Mouse (Mus musculus) embryo, embryonic 10 days (tissue): Measurements from ENCODE around the gene Cltc.

Source experiments
- DNase-seq: peaks from one replicate; pipeline ENCODE4 v3.0.0-alpha.2; 2015; ENCODE audit warnings: low spot score

Cltc gene

DNA sequence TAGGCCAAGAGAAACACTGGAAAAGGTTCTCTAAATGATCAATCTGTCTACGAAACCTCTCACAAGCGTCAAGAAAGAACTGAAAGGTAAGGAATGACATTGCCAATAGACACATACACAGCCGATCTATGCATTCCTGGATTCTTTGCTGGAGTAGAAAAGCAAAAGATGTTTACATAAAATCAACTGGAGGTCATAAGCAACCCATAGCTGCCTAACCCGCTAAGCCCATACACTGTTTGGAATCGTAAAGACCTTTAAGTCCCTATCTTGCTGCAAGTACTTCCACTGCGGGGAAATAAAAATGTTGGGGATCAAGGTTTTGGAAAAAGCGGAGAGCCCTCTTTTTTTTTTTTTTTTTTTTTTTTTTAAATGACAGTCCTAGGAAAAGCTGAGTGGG lies 74.5 kb downstream of the Cltc start:
- no peak for DNase-seq

DNA sequence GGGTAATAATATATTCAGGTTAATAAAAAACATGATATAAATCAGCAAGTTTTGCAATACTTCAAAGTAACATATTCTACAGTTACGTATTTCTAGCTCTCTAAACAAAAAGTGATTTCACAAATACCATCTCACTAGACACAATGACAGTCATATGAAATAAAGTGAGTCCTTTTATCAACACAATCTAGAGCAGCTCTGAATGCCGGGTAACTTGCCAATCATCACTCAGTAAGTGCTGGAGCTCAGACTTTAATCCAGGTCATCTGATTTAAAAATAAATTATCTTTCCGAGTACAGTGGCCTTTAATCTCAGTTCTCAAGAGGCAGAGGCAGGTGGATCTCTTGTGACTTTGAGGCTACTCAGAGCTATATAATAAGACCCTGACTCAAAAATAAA lies 75.9 kb downstream of the Cltc start:
- DNase-seq = no peak

DNA sequence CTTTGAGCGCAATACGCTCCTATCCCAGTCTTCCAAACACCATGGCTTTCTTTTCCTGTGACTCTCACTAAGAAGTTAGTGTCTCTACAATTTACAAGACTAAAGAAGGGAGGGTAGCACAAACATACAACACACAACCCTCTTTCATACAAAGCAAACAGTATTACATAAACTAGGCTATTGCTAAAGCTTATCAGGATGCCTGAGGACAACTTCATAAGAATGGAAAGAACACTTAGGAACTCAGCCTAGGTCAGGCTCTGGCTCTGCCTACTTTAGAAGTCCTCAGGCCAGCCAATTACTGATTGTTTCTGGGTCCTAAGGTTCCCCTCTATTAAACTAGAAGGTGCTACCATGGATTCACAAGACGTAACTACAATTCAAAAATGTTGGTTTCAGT lies 76.6 kb downstream of the Cltc start:
- DNase-seq = no peak

DNA sequence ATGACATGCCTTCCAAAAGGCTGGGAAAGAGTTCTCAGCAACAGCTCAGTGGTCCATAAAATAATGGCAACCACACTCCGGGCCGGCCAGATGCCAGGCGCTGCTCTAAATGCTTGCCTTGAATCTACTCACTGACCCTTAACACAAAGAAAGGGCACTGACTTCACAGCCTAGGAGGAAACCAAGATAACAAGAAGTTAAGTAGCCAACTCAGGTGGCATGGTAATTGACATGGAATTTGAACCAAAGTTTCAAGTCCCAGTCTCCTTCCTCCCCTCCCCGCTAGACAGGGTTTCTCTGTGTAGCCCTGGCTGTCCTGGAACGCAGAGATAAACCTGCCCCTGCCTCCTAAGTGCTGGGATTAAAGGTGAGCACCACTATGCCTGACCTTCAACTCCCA lies 78.4 kb downstream of the Cltc start:
- no peak for DNase-seq

DNA sequence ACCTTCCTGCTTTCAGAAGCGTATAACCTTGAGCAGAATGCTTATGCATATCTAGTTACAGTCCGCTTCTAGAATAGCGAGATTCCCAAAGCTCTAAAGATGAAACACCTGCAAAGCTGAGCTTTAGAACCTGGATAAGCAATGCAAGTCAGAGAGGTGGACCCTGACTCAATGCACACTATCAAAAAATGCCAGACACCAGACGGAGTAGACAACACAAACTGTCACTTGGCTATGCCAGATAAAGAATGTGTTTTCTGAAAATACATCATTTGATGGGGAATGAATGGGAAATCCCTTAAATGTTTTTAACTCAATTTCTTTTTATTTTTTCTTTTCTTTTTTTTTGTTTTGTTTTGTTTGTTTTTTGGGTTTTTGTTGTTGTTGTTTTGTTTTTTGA lies 81.8 kb downstream of the Cltc start:
- DNase-seq = no peak

DNA sequence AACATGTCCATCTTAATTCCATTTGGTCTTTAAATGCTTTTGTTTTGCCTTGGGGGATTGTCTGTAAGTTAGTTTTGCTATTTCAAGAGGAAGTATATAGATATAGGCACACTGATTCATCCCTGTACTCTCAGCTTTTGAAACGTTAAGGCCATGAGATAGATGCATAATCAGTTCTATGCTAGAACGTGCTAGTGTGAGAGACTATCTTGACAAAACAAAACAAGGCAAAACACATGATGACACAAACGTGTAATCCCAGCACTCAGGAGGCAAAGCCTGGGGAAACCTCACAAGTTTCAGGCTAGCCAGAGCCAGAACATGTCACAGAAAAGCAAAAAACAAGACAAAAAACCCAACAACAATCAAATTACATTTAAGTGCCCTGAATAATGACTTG lies 84.6 kb downstream of the Cltc start:
- no peak for DNase-seq

DNA sequence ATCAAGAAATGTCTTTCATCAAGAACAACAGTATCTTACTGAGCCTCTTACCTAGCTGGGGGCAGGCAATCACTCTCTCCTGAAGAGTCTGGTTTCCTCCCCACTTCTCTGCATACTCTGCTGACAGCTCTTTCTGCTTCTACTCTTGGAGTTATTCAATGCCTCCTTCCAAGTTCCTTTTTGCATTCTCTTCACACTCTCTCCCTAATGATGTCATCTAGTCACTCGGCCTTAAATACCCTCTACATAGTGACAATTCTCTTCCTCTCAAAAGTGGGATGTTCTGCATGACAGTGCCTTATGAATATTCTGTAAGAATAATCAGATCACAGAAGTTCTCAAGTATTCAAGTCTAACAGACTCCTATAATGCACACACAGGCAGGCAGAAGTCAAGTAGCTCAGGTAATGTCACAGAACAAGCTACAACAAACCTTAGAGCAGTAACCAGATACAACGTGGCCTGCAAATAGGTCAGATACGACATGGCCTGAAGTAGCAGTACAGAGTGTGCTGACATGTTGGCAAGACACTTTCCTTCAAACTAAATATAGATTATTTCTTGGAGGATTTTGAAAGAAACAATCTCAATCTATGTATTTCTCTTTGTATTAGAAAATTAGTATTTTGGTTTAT lies 86.2 kb downstream of the Cltc start:
- no peak for DNase-seq

DNA sequence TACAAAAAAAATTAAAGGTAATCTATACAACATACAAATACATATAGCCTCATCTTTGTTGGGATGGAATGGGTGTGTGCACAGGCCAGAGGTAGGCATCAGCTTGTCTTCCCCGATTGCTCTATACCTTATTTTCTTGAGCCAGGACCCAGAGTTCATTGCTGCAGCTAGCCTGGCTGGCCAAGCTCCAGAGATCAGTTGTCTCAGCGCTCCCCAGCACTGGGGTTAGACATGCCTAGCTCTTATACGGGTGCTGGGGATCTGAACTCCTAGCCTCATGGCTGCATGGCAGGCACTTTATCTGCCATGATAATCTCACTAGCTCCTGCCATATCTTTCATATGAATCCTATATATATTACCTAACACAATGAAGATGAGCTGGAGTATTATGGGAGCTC lies 89.2 kb downstream of the Cltc start:
- DNase-seq = no peak

DNA sequence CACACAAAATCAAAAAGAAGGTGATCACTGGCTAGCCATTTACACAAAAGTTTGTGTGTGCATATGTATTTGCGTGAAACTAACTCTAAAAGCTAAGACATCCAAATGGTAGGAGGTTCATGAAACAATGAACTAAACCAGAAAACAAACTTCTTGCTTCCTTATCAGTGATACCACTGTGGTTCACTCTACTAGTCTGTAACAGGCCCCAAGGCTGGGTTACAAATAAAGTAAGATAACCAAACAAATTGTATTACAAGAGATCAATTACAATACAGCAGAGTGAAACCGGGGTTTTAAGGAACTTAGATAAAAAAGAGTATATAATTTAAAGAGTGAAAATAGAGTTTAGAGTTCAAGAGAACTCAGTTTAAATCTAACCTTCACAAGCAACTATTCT lies 89.8 kb downstream of the Cltc start:
- no peak for DNase-seq

DNA sequence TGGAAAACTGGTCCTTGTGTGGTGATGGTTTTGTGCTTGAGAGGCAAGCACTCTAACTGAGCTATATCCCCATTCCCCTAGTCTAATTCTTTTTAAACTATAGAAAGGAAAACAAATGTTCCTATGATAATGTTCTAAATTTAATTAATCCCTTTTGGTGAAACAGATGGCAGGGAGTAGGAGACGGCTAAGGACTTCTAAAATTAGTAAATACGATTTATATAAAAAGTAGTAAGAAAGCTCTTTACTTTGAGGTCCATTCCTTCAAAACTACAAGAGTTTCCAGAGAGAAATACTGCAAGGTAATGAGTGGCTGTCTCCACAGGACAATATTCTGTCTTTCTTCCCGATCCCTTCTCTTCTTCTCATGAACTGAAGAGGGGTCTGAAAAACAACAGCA lies 93.0 kb downstream of the Cltc start:
- DNase-seq = no peak

DNA sequence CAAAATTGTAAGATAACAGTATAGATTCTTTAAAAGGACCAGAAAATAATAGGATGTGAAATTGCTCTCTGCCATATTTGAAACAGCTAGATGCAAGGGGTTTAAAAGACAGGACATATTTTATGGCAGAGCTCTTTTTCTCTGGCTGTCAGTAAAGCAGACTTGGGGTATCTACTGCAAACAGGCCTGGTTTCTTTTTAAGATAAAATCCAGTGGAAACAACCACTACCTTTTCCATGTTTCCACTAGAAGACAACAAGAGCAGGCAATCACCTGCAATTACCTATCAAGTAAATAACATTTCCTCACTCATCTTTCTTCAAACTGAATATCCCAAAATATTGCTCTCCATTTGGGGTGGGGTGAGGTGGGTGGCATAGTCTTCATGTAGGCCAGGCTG lies 93.4 kb downstream of the Cltc start:
- DNase-seq = no peak

DNA sequence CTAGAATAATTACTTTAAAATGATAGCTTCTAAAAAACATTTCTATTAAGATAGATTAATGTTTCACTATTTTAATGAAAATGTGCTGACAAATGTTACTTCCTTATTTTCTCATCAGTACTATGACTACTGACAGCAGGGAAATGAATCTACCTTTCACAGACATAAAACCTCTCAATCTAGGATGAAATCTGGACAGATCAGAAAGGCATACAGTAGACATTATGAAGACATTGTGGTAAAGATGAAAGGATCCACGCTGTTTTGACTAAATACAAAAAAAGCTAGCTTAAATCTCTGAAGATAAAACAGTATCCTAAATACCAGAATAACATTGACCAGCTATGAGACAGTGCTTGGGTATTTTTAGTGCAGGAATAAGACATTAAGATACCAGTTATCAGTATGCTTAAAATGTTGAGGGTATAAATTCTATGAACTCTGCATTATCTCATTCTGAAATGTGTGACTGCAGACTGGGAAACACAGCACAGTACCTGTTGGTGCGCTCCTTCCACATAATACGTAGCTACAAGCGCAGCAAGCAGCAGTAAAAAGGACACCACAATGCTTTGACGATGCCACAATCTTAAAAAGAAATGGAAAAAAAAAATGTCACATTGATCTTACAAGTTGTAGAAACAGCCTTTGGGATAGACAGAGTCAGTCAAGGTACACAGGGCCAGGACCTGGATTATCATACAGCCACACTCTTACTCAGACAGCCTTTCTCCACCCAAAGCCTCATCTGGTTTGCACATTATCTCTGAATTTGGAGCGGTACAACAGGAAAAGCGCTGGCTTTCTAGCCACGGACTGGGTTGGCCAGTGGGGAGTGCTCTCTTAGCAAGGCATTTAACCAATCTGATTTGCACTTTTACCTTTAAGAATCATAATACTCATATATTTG lies 94.1 kb downstream of the Cltc start:
- DNase-seq = no peak

DNA sequence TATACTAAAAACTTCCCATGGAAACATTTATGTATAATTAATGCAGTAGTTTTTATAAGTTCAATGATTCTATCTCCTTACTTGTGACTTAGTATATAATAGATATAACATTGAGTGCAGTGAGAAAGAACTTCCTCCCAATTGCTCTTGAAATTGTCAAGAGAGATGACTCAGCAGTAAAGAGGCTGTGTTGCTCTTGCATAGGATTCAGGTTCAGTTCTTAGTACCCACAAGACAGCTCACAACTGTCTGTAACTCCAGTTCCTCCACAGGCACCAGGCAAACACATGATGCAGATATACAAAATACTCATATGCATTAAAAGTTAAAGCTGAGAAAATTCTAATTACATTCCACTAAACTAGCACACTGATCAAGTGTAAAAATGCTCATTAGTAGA lies 99.5 kb downstream of the Cltc start:
- no peak for DNase-seq

DNA sequence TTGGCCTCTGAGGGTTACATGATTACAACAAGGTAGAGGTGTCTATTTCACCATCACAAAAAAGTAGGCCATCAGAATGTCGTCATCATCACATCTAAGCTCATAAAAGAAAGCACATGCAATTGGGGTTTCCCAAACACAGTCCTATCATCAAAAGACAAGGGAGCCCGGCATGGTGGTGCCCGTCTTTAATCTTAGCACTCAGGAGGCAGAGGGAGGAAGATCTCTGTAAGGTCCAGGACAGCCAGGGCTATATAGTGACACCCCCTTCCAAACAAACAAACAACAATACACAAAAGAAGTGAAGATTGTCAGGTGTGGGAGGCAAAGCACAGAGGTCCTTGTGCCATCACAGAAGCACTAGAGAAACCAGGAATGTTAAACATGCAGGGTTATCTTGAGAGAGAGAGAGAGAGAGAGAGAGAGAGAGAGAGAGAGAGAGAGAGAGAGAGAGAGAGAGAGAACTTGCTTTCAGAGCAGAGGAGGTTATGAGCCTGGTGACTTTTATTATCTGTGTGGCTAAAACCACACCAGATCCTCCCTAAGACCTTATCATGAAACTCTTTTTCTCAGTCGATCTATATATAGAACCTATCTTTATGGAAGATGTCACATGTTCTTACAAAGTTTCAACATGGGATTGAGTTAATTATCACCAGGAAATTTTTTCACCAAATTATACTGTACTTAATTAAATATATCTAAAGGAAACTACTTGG lies 100.4 kb downstream of the Cltc start:
- DNase-seq = no peak

DNA sequence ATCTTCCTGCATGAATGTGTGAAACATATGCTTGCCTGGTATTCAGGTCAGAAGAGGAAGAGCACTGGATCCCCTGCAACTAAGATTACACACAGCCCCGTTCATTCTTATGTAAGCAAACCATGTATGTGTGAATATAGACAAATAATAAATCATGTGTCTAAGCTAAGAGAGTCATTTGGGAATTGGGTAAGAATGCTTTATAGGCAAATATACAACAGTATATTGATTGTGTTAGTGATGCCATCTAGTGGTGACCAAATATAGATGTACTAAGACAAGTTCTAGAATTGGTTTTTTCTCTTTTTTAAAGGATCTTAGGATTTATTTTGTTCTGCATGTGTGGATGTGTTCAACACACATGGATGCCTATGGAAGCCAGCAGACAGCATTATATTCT lies 101.7 kb downstream of the Cltc start:
- DNase-seq = peak; percentile 67

DNA sequence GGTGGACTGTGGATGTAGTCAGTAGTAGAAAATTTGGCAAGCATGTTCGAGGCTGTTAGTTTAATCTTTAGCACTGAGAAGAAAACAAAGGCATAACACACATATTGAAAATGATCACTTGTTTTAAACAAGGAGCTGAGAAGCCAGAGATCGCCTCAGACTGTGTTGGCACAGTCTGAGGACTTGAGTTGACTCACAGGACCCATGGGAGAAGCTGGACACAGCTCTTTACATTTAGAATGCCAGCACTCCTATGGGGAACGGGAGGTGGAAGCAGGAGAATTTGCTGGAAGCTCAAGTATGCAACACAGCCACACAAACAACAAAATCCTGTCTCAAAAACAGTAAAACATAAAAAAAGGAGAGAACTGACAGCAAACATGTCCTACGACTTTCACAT lies 103.3 kb downstream of the Cltc start:
- no peak for DNase-seq

DNA sequence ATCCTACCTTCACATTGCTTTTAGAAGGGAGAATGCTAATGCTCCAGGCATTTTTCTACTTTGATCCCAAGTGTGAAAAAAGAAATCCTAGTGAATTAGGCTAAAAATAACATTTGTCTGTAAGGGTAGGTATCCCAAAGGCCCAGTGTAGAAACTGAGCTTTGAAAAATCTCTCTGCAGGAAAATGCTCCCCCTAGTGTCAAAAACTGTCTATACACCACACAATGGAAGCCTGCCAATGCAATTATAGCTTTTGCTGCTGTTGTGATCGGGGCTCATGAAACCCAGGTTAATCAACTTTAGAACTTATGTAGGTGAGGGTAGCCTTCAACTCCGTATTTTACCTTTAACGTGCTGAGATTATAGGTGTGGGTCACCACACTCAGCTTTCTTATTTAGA lies 103.9 kb downstream of the Cltc start:
- DNase-seq = peak; percentile 56

DNA sequence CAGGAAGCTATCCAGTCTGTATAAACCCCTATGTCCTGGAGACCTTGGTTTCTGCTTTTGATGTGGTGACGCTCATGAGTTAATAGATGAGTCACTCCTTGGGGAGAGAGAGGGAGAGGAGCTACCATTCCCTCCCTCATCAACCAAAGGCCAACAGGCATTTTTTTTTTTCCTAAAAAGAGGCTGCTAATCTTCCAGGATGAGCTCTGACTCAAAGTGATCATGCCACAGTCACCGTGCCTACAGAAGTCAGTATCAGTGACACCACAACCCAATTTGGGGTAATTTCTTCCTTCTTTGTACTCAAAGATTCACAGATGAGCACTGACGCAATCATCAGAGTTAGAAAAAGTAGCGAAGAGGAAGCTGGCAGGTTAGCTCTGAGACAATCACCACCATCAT lies 104.8 kb downstream of the Cltc start:
- no peak for DNase-seq

DNA sequence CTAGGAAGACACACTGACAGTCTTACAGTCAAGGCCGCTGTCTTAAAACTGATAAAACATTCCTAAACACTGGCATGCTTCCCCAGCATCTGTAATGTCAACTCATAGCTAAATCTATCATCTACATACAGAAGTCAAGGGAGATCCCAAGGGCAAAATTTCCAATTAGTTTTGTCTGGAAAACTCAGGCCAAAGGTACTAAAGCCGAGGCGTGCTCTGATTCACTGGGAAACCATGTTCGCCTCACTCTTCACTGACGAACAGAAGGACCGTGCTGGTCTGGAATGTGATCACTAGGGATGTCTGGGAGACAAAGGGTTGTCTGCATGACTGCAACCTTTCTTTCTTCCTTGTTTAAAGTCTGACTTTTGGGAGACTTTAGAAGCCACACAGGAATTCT lies 106.7 kb downstream of the Cltc start:
- DNase-seq = no peak

DNA sequence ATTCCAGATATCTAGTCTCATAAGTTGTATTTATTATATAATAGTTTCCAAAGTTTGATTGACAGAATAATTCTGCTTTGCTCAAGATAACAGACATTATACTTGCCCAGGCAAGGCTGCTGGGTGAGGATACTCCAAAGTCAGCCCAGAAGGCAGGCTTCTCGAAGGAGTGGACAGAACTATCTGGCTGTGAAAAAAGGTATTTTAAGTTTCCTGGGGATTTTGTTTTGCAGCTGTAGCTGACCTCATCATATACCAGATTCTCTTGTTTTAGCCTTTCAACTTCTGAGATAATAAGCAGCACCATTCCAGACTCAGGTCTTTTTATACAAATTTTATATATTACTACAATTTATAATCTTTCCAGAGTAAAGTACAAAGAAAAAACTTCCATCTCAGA lies 107.8 kb downstream of the Cltc start:
- DNase-seq = no peak

DNA sequence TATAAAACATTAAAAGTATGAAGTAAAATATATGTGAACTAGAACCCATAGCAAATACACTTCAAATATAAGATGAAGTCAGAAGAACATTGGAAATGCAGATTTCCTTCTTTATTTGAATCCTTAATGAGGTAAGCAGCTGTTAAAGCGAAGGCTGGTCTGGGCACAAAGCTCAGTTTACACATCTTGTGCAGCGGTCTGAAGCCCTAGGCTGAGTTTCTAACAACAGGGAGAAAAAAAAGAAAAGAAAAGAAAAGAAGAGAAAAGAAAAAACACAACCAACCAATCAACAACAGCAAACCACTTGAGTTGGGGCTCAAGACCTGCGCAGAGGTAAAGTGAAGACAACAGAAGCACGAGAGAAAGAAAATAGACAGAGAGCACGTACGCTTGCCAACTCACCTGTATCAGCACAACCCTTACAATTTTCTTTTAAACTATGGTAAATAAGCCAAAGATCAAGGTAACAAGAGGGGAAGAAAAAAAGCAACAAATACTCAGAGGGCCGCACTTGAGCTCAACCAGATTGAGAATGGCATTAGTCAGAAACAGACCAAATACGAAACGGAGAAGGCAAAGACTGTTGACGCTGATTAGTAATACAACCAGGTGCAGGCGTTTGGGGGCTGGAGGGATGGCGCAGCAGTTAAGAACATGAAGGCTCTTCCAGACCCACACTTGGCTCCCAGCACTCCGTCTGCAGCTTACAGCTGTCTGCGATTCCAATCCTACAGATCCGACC lies 109.5 kb downstream of the Cltc start:
- no peak for DNase-seq

DNA sequence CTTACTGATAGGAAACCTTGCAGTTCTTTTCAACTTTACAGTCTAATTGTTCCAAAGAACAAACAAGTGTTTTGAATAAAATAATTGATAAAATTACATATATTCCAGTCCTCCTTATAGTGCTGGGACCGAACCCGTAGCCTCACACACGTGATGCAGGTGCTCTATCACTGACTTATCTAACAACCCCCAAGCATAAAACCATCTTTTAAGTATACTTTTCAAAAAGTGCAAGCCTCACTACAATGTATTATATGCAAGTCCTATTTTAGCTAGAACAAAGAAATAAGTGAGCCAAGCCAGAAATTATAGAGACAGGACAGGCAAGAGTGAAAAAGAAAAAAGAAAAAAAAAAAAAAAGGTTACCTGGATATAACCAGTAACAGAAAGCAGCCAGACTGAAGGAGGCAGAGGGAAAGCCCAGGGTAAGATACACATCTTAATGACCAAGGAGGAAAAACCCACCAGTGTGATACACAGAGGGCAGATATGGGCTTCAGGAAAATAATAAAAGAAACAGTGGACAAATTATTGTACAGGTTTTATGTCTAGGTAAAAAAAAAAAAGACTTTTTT lies 110.4 kb downstream of the Cltc start:
- no peak for DNase-seq
